Mouse (Mus musculus) embryonic fibroblast, embryonic 13.5 days (primary cell): ENCODE data around the gene Slf2.

Experiments
- CTCF ChIP-seq: IDR thresholded peaks from 2 replicates; pipeline ENCODE4 v1.5.1; 2011; ENCODE audit warnings: mild to moderate bottlenecking, control low read depth, low read length, moderate library complexity, borderline replicate concordance; ENCODE audit not compliant: insufficient read depth
- POLR2A ChIP-seq: IDR thresholded peaks from 2 replicates; pipeline ENCODE4 v1.6.1; 2011; ENCODE audit warnings: low read depth, mild to moderate bottlenecking, control low read depth, low read length, moderate library complexity

DNA sequence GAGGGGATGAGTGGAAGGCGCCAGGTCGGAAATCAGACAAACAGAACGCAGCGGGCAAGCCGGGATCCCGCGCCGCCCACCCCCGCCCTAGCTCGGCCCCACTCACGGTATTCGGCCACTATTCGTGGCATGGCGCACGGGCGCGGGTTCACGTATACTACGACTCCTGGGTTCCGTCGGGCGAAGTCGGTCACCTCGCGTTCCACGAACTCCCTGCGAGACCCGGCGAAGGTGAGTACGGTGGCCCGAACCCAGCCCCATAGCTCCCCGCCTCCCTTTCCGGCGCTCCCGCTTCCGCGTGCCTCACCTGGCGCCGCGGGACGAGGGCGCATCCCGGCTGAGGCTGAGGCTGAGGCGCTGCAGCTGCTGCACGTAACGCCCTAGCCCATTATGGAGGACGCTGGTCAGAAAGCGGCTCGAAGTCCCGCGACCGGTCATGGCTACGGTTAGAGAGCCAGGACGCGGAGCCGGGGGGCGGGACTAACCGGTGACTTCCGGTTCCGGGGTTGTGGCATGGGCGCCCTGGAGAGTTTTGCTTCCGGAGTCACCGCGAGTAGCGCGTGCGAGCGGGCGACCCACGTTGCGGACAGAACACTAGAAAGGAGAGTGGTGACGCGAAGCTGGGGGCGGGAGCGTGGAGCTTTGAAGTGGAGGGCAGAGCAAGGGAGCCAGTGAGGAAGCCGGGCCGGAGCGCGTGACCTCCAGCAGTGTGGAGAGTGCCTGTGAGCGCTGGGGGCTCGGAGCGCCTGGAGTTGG is 75.2 kb downstream of the Slf2 start, which contains the start of gene Mrpl43:
- TF ChIP-seq CTCF = no peak
- TF ChIP-seq POLR2A = no peak; the same call in none of the 2 replicates
